Mouse (Mus musculus): ENCODE measurements around the gene Srgap1.

DNA sequence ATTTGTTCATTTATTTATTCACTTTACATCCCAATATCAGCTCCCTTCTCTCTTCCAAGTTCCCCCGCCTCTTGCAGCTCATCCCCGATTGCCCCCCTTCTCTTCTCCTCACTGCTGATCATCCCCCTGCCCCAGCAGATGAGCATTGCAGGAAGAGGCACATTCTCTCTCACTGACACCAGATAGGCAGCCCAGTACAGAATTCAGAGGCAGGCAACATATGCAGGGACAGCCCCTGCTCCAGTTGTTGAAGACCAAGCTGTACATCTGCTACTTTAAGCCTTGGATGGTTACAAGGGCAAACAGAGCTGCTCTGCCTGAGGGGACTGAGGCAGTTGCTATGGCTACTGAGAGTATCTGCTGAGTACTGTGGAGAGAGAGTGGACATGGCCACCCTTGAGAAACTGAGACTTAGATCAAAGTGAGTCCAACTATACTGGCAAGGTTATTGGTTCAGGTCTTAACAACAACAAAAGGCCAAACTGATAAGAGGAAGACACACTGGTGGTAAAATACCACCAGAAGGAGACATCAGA, 149.2 kb downstream of the Srgap1 start:
- TF ChIP-seq CTCF (IDR thresholded peaks at IDR 0.05) (no peak), EP300 (IDR thresholded peaks at IDR 0.05) (no peak)
